Mouse (Mus musculus): Measurements from ENCODE around the gene Fam219a. TPM values are rescaled to one million over a fixed set of nuclear protein-coding genes. Genes with fewer than 3 reads are reported as not detected.

The Fam219a gene
- total and polyA plus RNA-seq, 2 experiments from 2014 or later, result 24.1 to 130 TPM

- Histone ChIP-seq H3K36me3 (ENCODE audit: insufficient read depth, low read length) (no peaks in the 10 kb centered on the region), H3K4me2 (ENCODE audit: low read depth, low read length, poor library complexity, severe bottlenecking) (no peak overlapping the region), H3K27me3 (ENCODE audit: insufficient read depth, low read length) (no peaks in the 10 kb centered on the region), H3K9ac (replicated peaks; ENCODE audit: low read length, poor library complexity, severe bottlenecking) (no peak overlapping the region), H3K4me1 (ENCODE audit: insufficient read depth, low read length) (peaks cover 8% of the 10 kb centered on the region; the same call in 1 of the 2 replicates), H3K9me3 (ENCODE audit: low read length) (no peaks in the 10 kb centered on the region), H3K27ac (ENCODE audit: low read depth, low read length) (no peak overlapping the region), H3K4me3 (ENCODE audit: low read depth, low read length) (no peak overlapping the region)
- no peak for TF ChIP-seq CTCF (IDR thresholded peaks at IDR 0.05)
- 48% methylated on average over 7 of the region's 7 CpGs for WGBS
- no peak for DNase-seq (ENCODE audit: low spot score)
- ATAC-seq (ENCODE audit: low FRiP score), result no peak
Measured at GRCm38 (mm10) chr4:41507998-41508397, 61.3 kb downstream of the Fam219a start.

- peak overlapping the region; percentile 62 for H3K27ac ChIP-seq (ENCODE audit: low read depth, low read length)
- DNase-seq (ENCODE audit: low spot score), result no peak
- H3K4me1 ChIP-seq (ENCODE audit: insufficient read depth, low read length), result peaks cover 13% of the 10 kb centered on the region; the same call in 1 of the 2 replicates
- WGBS, result 2% methylated on average over 22 of the region's 22 CpGs
- no peak for ATAC-seq (ENCODE audit: low FRiP score)
- TF ChIP-seq CTCF (IDR thresholded peaks at IDR 0.05), result 0 out of 2 replicates have a peak, but pooled peaks have one; percentile 8
- peak overlapping the region; percentile 71 for H3K9ac ChIP-seq (replicated peaks; ENCODE audit: low read length, poor library complexity, severe bottlenecking)
- H3K27me3 ChIP-seq (ENCODE audit: insufficient read depth, low read length), result no peaks in the 10 kb centered on the region
- no peaks in the 10 kb centered on the region for H3K36me3 ChIP-seq (ENCODE audit: insufficient read depth, low read length)
- H3K4me3 ChIP-seq (ENCODE audit: low read depth, low read length), result peak overlapping the region; percentile 43
- no peaks in the 10 kb centered on the region for H3K9me3 ChIP-seq (ENCODE audit: low read length)
- peak overlapping the region; percentile 82 for H3K4me2 ChIP-seq (ENCODE audit: low read depth, low read length, poor library complexity, severe bottlenecking)
Measured at GRCm38 (mm10) chr4:41507326-41507924, 61.9 kb downstream of the Fam219a start.

GRCm38 (mm10) chr4:41506906-41507305, 62.4 kb downstream of the Fam219a start:
- WGBS, result 0% methylated on average over 29 of the region's 29 CpGs
- no peaks in the 10 kb centered on the region for H3K36me3 ChIP-seq (ENCODE audit: insufficient read depth, low read length)
- DNase-seq (ENCODE audit: low spot score), result peak; percentile 89
- peak overlapping the region; percentile 62 for H3K27ac ChIP-seq (ENCODE audit: low read depth, low read length)
- peak; percentile 28; the same call in 1 of the 2 replicates for TF ChIP-seq CTCF (IDR thresholded peaks at IDR 0.05)
- peak overlapping the region; percentile 43 for H3K4me3 ChIP-seq (ENCODE audit: low read depth, low read length)
- no peaks in the 10 kb centered on the region for H3K27me3 ChIP-seq (ENCODE audit: insufficient read depth, low read length)
- peak overlapping the region; percentile 71 for H3K9ac ChIP-seq (replicated peaks; ENCODE audit: low read length, poor library complexity, severe bottlenecking)
- H3K9me3 ChIP-seq (ENCODE audit: low read length), result no peaks in the 10 kb centered on the region
- ATAC-seq (ENCODE audit: low FRiP score), result peak; percentile 64
- H3K4me1 ChIP-seq (ENCODE audit: insufficient read depth, low read length), result peaks cover 13% of the 10 kb centered on the region; the same call in 1 of the 2 replicates
- H3K4me2 ChIP-seq (ENCODE audit: low read depth, low read length, poor library complexity, severe bottlenecking), result peak overlapping the region; percentile 82

GRCm38 (mm10) chr4:41506156-41506555, 63.2 kb downstream of the Fam219a start:
- H3K27ac ChIP-seq (ENCODE audit: low read depth, low read length), result peak overlapping the region; percentile 59; the same call in 1 of the 2 replicates
- H3K9me3 ChIP-seq (ENCODE audit: low read length), result no peaks in the 10 kb centered on the region

GRCm38 (mm10) chr4:41505131-41505551, 64.2 kb downstream of the Fam219a start:
- Histone ChIP-seq H3K9ac (replicated peaks; ENCODE audit: low read length, poor library complexity, severe bottlenecking) (no peak overlapping the region), H3K27me3 (ENCODE audit: insufficient read depth, low read length) (peaks cover 6% of the 10 kb centered on the region; the same call in 1 of the 2 replicates), H3K9me3 (ENCODE audit: low read length) (no peaks in the 10 kb centered on the region), H3K4me3 (ENCODE audit: low read depth, low read length) (no peak overlapping the region), H3K27ac (ENCODE audit: low read depth, low read length) (no peak overlapping the region), H3K4me2 (ENCODE audit: low read depth, low read length, poor library complexity, severe bottlenecking) (no peak overlapping the region), H3K4me1 (ENCODE audit: insufficient read depth, low read length) (peaks cover 13% of the 10 kb centered on the region; the same call in 1 of the 2 replicates), H3K36me3 (ENCODE audit: insufficient read depth, low read length) (no peaks in the 10 kb centered on the region)
- TF ChIP-seq CTCF (IDR thresholded peaks at IDR 0.05), result peak; percentile 53
- 57% methylated on average over 11 of the region's 11 CpGs for WGBS
- ATAC-seq (ENCODE audit: low FRiP score), result no peak
- DNase-seq (ENCODE audit: low spot score), result no peak

More at GRCm38 (mm10) chr4:41506156-41506555, 63.2 kb downstream of the Fam219a start:
- peak; percentile 76 for TF ChIP-seq CTCF (IDR thresholded peaks at IDR 0.05)
- H3K4me3 ChIP-seq (ENCODE audit: low read depth, low read length), result no peak overlapping the region
- ATAC-seq (ENCODE audit: low FRiP score) (no peak), DNase-seq (ENCODE audit: low spot score) (peak; percentile 76)
- H3K36me3 ChIP-seq (ENCODE audit: insufficient read depth, low read length), result no peaks in the 10 kb centered on the region
- H3K9ac ChIP-seq (replicated peaks; ENCODE audit: low read length, poor library complexity, severe bottlenecking), result 0 out of 2 replicates have a peak overlapping the region, but pooled peaks have one; percentile 71
- no peaks in the 10 kb centered on the region for H3K27me3 ChIP-seq (ENCODE audit: insufficient read depth, low read length)
- H3K4me1 ChIP-seq (ENCODE audit: insufficient read depth, low read length), result peaks cover 13% of the 10 kb centered on the region; the same call in 1 of the 2 replicates
- peak overlapping the region; percentile 82 for H3K4me2 ChIP-seq (ENCODE audit: low read depth, low read length, poor library complexity, severe bottlenecking)
- WGBS, result 10% methylated on average over 13 of the region's 13 CpGs

GRCm38 (mm10) chr4:41504325-41504724, 65.0 kb downstream of the Fam219a start:
- H3K4me1 ChIP-seq (ENCODE audit: insufficient read depth, low read length), result peaks cover 14% of the 10 kb centered on the region; the same call in 1 of the 2 replicates
- H3K4me3 ChIP-seq (ENCODE audit: low read depth, low read length), result no peak overlapping the region
- DNase-seq (ENCODE audit: low spot score) (no peak), ATAC-seq (ENCODE audit: low FRiP score) (no peak)
- no peak overlapping the region for H3K4me2 ChIP-seq (ENCODE audit: low read depth, low read length, poor library complexity, severe bottlenecking)
- H3K9me3 ChIP-seq (ENCODE audit: low read length), result no peaks in the 10 kb centered on the region
- WGBS, result 79% methylated on average over 5 of the region's 5 CpGs
- H3K27me3 ChIP-seq (ENCODE audit: insufficient read depth, low read length), result peaks cover 11% of the 10 kb centered on the region; the same call in 1 of the 2 replicates
- H3K27ac ChIP-seq (ENCODE audit: low read depth, low read length), result no peak overlapping the region
- H3K36me3 ChIP-seq (ENCODE audit: insufficient read depth, low read length), result no peaks in the 10 kb centered on the region
- TF ChIP-seq CTCF (IDR thresholded peaks at IDR 0.05), result peak; percentile 56
- H3K9ac ChIP-seq (replicated peaks; ENCODE audit: low read length, poor library complexity, severe bottlenecking), result no peak overlapping the region

All from midbrain, postnatal 0 days (tissue).